Mouse (Mus musculus) adrenal gland, adult 18-20 months (tissue): ENCODE measurements around the gene Prdm13. TPM values are rescaled to one million over a fixed set of nuclear protein-coding genes. Genes with fewer than 3 reads are reported as not detected.

Experiments used
- DNase-seq, 2 experiments: peaks; one replicate each; pipeline ENCODE4 v3.0.0; 2021 to 2022; ENCODE audit warnings: low spot score in 2 of 2
- total RNA-seq, 2 experiments: library from RNA; stranded (reverse); gene quantifications; 1 replicate in 1 of 2; 2 replicates in 1 of 2; pipeline ENCODE4 v1.2.3; 2021

Gene Prdm13
- total RNA-seq, 2 experiments from 2014 or later, result not detected

DNA sequence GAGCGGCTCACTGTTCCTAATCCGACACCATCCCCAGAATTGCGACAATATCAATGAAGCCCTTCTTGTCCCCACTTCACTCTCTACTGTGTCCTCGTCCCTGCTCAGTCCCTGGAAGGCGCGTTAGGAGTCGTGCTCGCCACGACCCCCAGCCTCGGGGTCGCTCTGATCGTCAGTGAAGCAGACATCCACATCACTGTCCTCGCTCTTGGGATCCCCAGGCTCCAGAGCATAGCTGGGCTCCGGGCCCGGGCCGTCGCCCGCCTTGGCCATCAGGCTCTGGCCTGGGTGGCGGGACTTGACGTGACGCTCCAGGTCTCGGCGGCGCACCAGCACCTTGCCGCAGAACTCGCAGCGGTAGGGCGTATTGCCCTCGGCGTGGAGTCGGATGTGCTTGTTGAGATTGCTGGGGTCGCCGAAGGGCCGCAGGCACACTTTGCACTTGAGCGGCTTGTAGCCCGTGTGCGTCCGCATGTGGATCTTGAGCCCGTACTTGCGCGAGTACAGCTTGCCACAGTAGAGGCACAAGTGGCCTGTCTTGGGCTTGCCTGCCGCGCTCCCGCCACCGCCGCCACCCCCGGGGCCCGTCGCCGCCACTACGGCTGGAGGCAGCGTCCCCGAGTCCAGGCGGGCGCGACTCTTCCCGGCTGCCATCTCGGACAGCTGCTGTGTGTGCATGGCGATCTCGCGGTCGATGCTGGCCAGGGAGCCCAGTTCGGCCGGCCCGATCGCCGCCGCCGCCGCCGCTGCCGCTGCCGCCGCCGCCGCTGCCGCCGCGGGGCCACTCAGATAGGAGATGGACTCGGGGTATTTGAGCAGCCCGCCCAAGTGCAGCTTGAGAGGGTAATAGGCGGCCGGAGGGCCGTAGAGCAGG, 7.4 kb downstream of the Prdm13 start:
- DNase-seq, result no peak

DNA sequence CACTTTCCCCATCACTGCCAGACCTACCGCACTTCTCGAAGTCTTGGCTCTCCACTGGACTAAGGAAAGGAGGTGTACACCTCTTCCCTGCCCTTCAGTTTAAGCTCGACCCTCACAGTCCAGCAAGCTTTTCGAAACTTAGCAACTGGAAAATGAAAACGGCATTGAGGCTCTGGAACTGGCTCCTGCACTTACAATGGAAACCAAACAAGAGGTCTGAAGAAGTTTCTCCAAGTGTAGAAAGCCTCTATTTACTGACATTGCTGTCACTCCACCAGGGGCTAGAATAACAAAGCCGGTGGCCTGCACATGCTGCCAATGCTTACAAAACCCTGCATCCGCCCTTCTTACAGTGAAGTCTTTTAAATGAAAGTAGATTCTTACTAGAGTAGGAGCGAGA, 11.1 kb downstream of the Prdm13 start:
- DNase-seq, result no peak

DNA sequence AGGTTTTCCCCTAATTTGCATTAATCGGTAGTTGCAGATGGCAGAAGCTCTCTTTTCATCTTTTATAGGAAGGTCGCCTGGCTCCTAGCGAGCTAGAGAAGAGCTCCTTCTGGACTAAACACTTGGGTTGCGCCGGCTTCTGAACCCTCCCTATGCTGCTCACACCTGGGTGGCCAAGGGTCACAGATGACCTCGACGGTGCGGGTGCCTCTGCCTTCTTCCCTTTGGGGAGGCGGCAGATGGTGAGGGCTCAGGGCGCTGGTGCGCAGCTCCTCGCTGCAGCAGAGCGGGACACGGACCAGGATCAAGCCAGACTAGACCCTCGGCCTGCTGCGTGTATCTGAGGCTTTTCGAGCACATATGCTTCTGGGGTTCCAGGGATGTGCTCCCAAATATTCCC, 11.7 kb downstream of the Prdm13 start:
- no peak for DNase-seq

DNA sequence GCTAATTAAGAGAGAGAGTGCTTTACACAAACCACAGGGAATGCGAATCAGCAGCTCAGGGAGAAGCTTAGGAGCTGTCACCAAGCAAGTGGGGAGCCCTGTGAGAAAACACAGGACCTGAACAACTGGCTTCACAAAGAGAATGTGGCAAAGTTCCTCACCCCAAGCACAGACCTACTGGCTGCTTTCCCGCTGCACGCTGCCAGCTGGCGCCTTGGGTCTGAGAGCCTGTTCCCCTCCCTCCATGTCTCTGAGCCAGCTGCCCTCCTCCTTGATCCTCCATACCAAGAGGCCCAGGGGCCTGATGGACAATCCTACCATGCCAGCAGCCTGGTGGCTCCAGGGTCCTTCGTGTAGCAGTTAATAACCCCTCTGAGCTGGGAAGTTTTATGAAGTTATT, 19.8 kb downstream of the Prdm13 start:
- no peak for DNase-seq

DNA sequence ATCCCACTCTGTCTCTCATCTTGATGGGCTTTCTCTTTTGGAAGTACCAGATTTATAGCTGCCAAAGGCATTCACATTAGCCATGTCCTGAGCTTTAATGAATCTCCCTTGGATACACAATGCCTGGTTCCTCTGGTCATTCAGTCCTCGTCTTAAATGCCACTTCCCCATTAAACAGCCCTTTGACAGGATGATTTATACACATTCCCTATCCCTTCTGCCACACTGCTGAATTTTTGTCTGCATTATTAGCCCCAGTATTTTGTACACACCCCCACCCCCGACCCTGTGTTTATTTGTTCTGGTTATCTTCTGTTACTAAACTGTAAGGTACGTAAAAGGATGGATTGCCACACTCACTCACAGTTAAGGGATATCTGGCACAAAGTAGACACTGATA, 27.6 kb downstream of the Prdm13 start:
- no peak for DNase-seq

DNA sequence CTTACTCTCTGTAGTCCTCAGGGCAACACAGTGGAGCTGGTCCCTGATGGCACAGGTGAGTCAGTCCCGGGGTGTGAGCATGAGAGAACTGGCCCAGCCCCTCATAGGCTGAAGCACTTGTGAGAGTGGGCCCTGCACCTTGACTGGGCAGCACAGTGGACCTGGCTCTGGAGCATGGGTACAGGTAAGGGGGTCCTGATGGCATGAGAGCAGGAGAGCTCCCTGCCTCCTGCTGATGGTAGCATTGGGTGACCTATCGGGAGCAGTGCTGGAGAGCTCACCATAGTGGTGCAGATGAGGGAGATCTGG, 56.5 kb downstream of the Prdm13 start:
- no peak for DNase-seq

DNA sequence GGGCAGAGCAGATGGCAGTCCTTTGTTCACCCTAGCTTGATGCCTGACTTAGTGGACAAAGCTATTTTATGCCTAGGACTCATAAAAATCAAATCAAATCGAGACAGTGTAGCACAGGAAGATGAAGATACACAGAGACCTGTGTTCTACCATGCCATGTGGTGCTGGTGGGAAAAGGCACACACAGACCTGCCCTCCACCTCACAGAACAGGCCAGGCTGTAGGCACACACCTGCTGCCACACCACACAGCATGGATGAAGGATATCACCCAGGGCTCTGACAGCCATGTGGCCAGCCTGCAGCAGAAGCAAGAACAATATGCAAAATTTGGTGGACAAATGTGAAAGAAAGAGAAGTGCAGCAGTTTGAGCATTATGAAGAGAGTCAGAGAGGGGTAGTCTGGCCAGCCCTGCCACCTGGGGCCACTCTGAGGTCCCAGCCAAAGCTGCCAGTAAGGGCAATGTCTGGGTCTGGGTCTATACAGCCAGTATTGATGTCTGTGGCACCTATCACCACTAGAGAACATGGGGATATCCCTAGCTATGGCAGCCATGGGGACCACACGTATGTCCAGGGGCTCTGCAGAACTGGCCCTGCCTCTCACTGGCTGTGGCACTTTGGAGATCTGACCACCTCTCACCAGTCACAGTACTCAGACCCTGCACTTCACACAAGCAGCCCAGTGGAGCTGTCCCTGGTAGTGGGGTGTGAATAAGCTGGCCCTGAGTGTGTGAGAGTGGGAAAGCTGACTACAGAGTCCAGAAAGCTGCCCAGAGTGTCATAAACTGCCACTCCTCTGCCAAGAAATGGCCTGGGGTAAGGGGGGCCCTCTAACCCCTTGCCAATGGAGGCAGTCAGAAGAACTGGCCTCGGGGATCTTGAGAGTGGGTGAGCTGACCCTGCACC, 57.1 kb downstream of the Prdm13 start:
- DNase-seq, result no peak

Other genes starting within 250 kb of the Prdm13 start
- gene Ccnc, start 41.7 kb upstream of the Prdm13 start, total RNA-seq, result 10 to 100 TPM; 21.2 to 23.7 TPM
- 10 to 100 TPM; 14.9 to 17.5 TPM for gene Usp45, start 81.2 kb upstream of the Prdm13 start, total RNA-seq
- gene Tstd3, start 81.2 kb upstream of the Prdm13 start, total RNA-seq, result 1 to 10 TPM; 8.5 to 9.9 TPM
- gene Pnisr, start 161.6 kb upstream of the Prdm13 start, total RNA-seq, result 100 to 1,000 TPM in 1 of 2 experiments, 10 to 100 TPM in 1; 84.7 to 108 TPM
- 10 to 100 TPM; 12.2 to 15.4 TPM for gene Coq3, start 193.7 kb upstream of the Prdm13 start, total RNA-seq
- gene Faxc, start 245.4 kb upstream of the Prdm13 start, total RNA-seq, result 1 to 10 TPM; 4.5 to 5.6 TPM